Mouse (Mus musculus): ENCODE results near the gene Fgfr2. TPM values are rescaled to one million over a fixed set of nuclear protein-coding genes. Genes with fewer than 3 reads are reported as not detected.

The Fgfr2 gene
- polyA plus RNA-seq, 1 experiment from 2014 or later: 67.0 TPM

DNA sequence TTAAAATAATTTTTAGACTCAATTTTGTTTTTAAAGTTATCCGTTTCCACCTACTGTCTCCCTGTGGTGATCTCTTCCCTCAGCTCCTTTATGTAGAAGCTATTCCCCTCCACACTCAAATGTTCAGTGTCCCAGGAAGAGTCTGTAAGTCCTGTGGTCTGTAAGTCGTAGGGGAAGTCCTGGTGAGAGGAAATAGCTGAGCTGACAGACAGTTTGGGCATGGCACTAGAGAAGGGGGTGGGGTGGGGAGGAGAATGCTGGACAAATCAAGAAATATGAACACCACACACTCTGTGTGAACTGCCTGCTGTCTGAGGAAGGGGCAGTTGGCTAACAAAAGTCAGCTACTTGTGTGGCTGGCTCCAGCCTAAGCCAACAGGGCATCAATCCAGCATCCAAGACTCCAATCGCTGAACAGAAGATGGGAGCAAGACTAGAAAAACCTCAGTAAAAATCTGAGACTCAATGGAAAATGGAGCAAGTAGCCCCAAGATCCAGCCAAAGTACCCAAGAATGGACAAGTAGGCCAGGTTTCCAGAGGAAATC lies 75.0 kb downstream of the Fgfr2 start:
- H3K9ac ChIP-seq: no peak overlapping the region
- 66% methylated on average over 3 of the region's 3 CpGs for WGBS
- no peak overlapping the region for H3K27ac ChIP-seq
- no peak overlapping the region for H3K4me3 ChIP-seq (replicated peaks)
- no peak for ATAC-seq
- H3K36me3 ChIP-seq: 0 out of 2 replicates have a peak, but pooled peaks cover 3% of the 10 kb centered on the region
- H3K4me2 ChIP-seq (replicated peaks): no peak overlapping the region
- no peaks in the 10 kb centered on the region for H3K9me3 ChIP-seq
- H3K4me1 ChIP-seq (replicated peaks): peaks cover 61% of the 10 kb centered on the region
- H3K27me3 ChIP-seq (replicated peaks): no peaks in the 10 kb centered on the region

DNA sequence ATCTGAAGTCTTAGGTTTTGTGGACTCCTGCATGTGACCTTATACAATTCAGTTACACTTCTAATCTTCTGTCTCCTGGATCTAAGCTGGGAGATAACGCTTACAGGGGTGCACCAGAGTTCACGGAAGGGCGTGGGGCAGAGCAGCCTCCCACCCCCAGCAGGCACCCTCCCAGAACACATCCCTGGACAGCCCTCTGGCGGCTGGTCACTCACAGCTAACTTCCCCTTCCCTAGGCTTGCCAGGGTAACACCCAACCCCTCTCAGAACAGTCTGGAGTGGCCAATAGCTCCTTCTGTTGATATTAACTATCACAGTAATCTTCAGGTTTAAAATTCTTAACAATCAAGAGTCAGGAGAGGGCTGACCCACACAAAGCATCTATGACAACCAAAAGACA lies 75.9 kb downstream of the Fgfr2 start:
- H3K9me3 ChIP-seq: no peaks in the 10 kb centered on the region
- no peak overlapping the region for H3K27ac ChIP-seq
- peaks cover 62% of the 10 kb centered on the region for H3K4me1 ChIP-seq (replicated peaks)
- H3K27me3 ChIP-seq (replicated peaks): no peaks in the 10 kb centered on the region
- H3K9ac ChIP-seq: no peak overlapping the region
- ATAC-seq: 0 out of 2 replicates have a peak, but pooled peaks have one; percentile 23
- H3K4me2 ChIP-seq (replicated peaks): no peak overlapping the region
- 51% methylated on average over 4 of the region's 4 CpGs for WGBS
- no peak overlapping the region for H3K4me3 ChIP-seq (replicated peaks)
- H3K36me3 ChIP-seq: 0 out of 2 replicates have a peak, but pooled peaks cover 3% of the 10 kb centered on the region

DNA sequence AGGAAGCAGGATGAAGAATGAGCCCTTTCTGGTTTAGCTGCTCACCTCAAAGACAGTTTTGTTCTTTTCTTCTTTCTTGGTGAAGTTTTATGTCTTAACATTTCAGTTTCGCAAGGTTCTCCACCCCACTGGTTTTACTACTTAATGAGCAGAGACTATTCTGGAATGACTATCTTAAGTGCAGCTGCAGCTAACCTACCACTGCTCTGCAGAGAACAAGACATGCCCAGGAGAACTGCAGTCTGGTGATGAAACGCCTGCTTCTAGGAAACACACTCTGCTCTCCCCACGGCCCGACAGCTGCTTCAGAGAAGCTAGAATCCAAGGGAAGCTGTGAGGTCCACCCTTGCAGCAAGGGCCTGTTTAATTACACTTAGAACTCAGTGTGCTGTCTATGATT lies 78.4 kb downstream of the Fgfr2 start:
- H3K4me3 ChIP-seq (replicated peaks): no peak overlapping the region
- 33% methylated on average over 4 of the region's 4 CpGs for WGBS
- H3K27me3 ChIP-seq (replicated peaks): no peaks in the 10 kb centered on the region
- peaks cover 74% of the 10 kb centered on the region for H3K4me1 ChIP-seq (replicated peaks)
- no peak overlapping the region for H3K4me2 ChIP-seq (replicated peaks)
- H3K36me3 ChIP-seq: 0 out of 2 replicates have a peak, but pooled peaks cover 3% of the 10 kb centered on the region
- H3K27ac ChIP-seq: peak overlapping the region; percentile 67
- no peaks in the 10 kb centered on the region for H3K9me3 ChIP-seq
- no peak overlapping the region for H3K9ac ChIP-seq
- ATAC-seq: peak; percentile 54

DNA sequence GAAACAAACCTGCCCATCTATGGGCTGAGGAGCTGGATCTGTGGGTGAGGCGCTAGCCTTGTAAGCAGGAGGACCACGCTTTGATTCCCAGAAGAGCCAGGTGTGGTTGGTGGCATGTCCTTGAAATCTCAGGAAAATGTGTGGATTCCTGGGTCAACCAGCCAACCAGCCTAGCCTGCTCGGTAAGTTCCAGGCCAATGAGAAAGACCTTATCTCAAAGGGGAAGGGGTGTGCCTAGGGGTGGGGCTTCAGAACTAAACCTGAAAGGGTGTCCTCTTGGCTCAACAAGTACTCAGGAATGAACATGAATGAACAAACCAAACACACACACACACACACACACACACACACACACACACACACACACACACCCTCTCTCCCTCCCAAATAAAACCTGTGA lies 81.4 kb downstream of the Fgfr2 start:
- Histone ChIP-seq H3K36me3 (0 out of 2 replicates have a peak, but pooled peaks cover 3% of the 10 kb centered on the region), H3K27ac (peak overlapping the region; percentile 79), H3K9ac (no peak overlapping the region), H3K27me3 (replicated peaks) (no peaks in the 10 kb centered on the region), H3K4me1 (replicated peaks) (peaks cover 79% of the 10 kb centered on the region), H3K4me3 (replicated peaks) (no peak overlapping the region), H3K4me2 (replicated peaks) (0 out of 2 replicates have a peak overlapping the region, but pooled peaks have one; percentile 7), H3K9me3 (no peaks in the 10 kb centered on the region)
- peak; percentile 84 for ATAC-seq
- WGBS: 52% methylated on average over 3 of the region's 3 CpGs

DNA sequence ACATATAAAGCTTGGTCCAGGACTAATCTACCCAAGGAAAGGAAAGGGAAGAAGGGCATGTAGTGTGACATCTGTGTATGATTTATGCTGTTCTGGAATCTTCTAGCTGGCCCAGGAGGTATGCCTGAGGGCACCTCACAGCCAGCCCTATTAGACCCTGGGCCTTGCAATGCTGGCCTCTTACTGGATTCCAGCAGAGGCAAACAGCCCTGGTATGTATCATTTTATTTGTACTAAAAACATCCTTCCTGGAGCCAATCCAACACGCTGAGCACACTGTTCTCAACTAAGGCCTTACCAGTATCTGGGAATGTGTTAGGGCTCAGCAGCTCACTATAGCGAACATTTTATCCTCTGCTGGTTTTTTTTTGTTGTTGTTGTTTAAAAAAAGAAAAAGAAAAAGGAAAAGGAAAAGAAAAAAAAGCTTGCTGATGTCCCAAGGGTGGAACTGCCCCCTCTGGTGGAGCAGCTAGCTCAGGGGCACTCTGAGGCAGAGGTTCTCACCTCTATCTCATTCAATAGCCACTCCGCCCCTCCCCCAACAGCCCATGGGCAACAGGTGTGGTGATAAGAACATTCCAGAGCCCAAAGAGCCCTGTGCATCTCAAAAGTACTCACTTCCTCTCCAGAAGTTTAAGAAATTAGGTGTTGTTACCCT lies 82.3 kb downstream of the Fgfr2 start:
- no peak overlapping the region; the same call in 1 of the 2 replicates for H3K9ac ChIP-seq
- ATAC-seq: 0 out of 2 replicates have a peak, but pooled peaks have one; percentile 27

DNA sequence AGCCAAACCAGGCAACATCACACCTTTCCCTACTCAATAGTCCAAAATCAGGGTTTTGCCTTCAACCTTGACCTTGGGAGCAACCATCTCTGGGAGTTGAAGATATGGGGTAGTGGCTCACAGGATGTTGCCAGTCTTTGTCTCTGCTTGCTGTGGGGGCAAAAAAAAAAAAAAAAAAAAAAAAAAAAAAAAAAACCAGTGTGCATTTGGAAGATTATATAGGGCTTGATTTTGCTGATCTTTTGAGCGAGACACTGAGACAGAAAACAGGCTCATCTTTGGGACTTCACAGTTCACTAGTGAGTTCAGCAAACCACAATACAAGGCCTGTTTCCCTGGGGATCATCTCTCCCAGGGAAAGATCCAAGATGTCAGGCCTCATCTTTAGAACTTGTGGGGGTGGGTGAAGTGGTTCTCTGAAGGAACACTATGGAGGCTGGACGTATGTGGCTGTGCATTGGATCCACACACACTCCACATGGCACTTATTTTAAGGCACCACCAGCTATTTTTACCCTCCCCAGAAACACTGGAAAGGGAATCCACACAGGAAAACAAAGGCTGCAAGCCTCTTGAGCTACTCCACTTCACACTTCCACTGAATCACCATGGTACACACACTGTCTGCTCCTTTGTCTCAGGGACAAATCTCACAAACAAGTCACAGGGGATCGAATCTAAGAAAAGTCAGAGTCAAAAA lies 83.4 kb downstream of the Fgfr2 start:
- no peak overlapping the region for H3K9ac ChIP-seq
- H3K27ac ChIP-seq: peak overlapping the region; percentile 79; the same call in 1 of the 2 replicates
- no peaks in the 10 kb centered on the region for H3K27me3 ChIP-seq (replicated peaks)
- no peaks in the 10 kb centered on the region for H3K36me3 ChIP-seq
- peaks cover 73% of the 10 kb centered on the region for H3K4me1 ChIP-seq (replicated peaks)
- no peaks in the 10 kb centered on the region for H3K9me3 ChIP-seq
- ATAC-seq: no peak
- WGBS: 76% methylated on average over 3 of the region's 3 CpGs
- no peak overlapping the region for H3K4me3 ChIP-seq (replicated peaks)
- H3K4me2 ChIP-seq (replicated peaks): no peak overlapping the region

More for the DNA sequence above, 82.3 kb downstream of the Fgfr2 start:
- H3K4me1 ChIP-seq (replicated peaks): peaks cover 80% of the 10 kb centered on the region
- no peaks in the 10 kb centered on the region for H3K9me3 ChIP-seq
- WGBS: 45% methylated on average over 3 of the region's 3 CpGs
- H3K4me2 ChIP-seq (replicated peaks): 0 out of 2 replicates have a peak overlapping the region, but pooled peaks have one; percentile 7
- peak overlapping the region; percentile 79 for H3K27ac ChIP-seq
- 0 out of 2 replicates have a peak, but pooled peaks cover 3% of the 10 kb centered on the region for H3K36me3 ChIP-seq
- H3K27me3 ChIP-seq (replicated peaks): no peaks in the 10 kb centered on the region
- H3K4me3 ChIP-seq (replicated peaks): no peak overlapping the region

DNA sequence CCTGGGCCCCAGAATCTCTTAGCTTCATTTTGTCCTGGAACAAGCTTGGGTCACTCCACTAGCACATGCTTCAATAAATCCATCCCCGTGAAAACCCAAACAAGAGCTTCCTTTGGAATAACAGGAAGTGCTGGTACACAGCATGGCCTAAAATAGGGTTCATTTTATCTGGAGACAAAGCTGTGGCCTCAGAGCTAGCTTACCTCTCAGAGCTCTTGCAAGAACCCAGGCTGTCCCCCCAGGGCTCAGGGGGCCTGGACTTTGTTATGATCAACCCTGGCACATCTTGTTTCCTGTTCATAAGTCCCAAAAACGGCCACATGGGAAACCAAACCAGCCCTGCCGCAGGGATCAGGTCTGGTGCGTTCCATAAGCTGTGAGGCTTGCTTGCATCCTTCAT lies 85.5 kb downstream of the Fgfr2 start:
- Histone ChIP-seq H3K27ac (peak overlapping the region; percentile 66), H3K9ac (no peak overlapping the region), H3K36me3 (no peaks in the 10 kb centered on the region), H3K9me3 (no peaks in the 10 kb centered on the region), H3K27me3 (replicated peaks) (no peaks in the 10 kb centered on the region), H3K4me1 (replicated peaks) (peaks cover 78% of the 10 kb centered on the region), H3K4me3 (replicated peaks) (no peak overlapping the region), H3K4me2 (replicated peaks) (no peak overlapping the region; the same call in 1 of the 2 replicates)
- 29% methylated on average over 4 of the region's 4 CpGs for WGBS
- ATAC-seq: no peak

DNA sequence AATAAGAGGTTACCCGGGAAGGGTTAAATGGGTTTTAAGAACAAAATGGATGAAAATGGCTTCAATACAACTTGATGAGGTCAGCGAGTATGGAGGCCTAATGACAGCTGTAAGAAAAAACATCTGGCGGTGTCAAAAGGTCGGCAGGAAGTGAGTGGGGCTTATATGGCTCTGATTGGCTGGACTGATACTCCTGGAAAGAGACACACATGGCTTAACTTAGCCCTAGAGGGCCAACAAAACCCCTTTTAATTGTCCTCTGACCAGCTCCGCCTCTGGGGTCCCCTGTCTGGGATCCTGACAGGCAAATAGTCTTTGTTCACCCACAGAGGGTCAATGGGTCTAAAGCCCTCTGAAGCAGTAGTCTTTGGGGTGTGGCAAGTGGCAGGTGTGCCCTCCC lies 85.9 kb downstream of the Fgfr2 start:
- H3K36me3 ChIP-seq: no peaks in the 10 kb centered on the region
- no peaks in the 10 kb centered on the region for H3K27me3 ChIP-seq (replicated peaks)
- no peaks in the 10 kb centered on the region for H3K9me3 ChIP-seq
- no peak overlapping the region for H3K9ac ChIP-seq
- ATAC-seq: no peak
- H3K4me1 ChIP-seq (replicated peaks): peaks cover 74% of the 10 kb centered on the region
- WGBS: 47% methylated on average over 5 of the region's 5 CpGs
- no peak overlapping the region for H3K4me3 ChIP-seq (replicated peaks)
- H3K27ac ChIP-seq: peak overlapping the region; percentile 66
- H3K4me2 ChIP-seq (replicated peaks): no peak overlapping the region

DNA sequence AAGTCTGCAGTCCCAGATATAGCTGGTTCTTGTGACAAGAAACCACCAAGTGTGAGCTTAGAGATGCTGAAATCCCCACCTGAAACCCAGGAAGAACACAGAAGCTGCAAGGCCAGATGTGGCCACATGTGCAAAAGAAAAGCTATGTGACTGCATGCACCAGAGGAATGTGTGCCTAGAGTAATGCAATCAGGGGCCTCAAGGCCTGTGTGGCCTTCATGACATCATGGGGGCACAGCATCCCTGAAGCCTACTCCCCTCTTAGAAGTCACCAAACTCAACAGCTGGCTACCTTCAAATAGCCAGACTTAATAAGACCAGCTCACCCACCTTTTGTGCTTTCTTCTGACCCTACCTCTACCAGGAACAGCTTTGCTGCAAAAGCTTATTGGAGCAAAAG lies 87.2 kb downstream of the Fgfr2 start:
- H3K27ac ChIP-seq: no peak overlapping the region

DNA sequence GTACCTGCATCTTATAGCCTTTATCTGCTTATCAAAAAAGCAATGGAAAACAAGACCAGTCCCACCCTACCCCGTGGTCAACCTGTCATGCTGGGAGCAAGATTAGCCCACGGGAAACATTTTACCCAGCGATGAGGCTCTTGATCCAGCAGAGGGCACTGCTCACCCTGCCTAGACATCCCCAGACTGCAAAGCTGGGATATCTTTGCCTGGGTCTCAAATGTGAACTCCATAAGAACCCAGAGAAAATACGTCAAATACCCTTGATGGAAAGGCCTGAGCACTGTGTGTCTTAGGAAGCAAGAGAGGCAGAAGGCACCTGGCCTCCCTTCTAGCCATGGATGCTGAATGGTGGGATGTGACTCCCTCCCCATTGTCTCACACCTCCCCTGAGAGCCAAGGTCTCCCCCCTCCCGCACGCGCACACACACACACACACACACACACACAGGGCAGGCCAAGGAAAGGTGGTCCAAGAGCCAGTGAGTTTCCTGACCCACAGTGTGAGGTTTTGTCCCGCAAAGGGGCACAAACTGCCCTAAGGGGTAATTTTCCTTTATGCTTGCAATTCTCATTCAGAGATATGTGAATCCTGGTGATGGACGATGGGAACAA lies 90.5 kb downstream of the Fgfr2 start:
- 49% methylated on average over 9 of the region's 9 CpGs for WGBS
- H3K4me2 ChIP-seq (replicated peaks): no peak overlapping the region
- no peaks in the 10 kb centered on the region for H3K36me3 ChIP-seq
- peak; percentile 10; the same call in 1 of the 2 replicates for ATAC-seq
- no peaks in the 10 kb centered on the region for H3K9me3 ChIP-seq
- no peak overlapping the region for H3K4me3 ChIP-seq (replicated peaks)
- H3K4me1 ChIP-seq (replicated peaks): peaks cover 52% of the 10 kb centered on the region
- H3K9ac ChIP-seq: no peak overlapping the region
- H3K27ac ChIP-seq: peak overlapping the region; percentile 22; the same call in 1 of the 2 replicates
- H3K27me3 ChIP-seq (replicated peaks): no peaks in the 10 kb centered on the region

More for the DNA sequence above, 87.2 kb downstream of the Fgfr2 start:
- Histone ChIP-seq H3K9ac (peak overlapping the region; percentile 26; the same call in 1 of the 2 replicates), H3K4me1 (replicated peaks) (peaks cover 63% of the 10 kb centered on the region), H3K4me3 (replicated peaks) (no peak overlapping the region), H3K4me2 (replicated peaks) (no peak overlapping the region), H3K27me3 (replicated peaks) (no peaks in the 10 kb centered on the region), H3K36me3 (no peaks in the 10 kb centered on the region), H3K9me3 (no peaks in the 10 kb centered on the region)
- no peak for ATAC-seq

DNA sequence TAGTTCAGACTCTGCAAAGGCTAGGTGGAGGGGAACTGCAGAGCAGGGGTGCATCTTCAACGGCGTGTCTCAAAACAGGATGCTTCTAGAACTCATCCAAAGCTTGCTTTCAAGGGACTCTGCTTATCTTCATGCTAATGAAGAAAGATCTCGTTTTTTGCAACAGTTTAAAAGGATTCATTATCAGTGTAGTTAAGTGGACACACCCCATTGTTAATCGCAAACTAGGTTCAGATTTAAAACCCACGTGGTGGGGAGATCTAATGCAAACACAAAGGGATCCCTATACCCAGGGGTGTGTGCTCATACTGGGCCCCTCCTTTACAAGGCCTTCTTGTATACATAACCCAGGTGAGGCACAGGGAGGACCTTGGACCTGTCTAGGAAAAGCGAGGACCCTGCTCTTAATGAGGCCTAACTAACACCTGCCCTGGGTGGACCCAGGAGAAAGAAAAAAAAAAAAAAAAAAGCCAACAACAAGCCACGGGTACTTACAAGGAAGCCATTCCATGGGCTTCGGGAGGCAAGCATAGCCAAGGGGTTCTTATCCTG lies 93.6 kb downstream of the Fgfr2 start:
- Histone ChIP-seq H3K9me3 (no peaks in the 10 kb centered on the region), H3K4me2 (replicated peaks) (peak overlapping the region; percentile 34), H3K27ac (peak overlapping the region; percentile 62), H3K4me3 (replicated peaks) (no peak overlapping the region), H3K9ac (no peak overlapping the region), H3K4me1 (replicated peaks) (peaks cover 44% of the 10 kb centered on the region), H3K36me3 (no peaks in the 10 kb centered on the region), H3K27me3 (replicated peaks) (no peaks in the 10 kb centered on the region)
- WGBS: 50% methylated on average over 8 of the region's 8 CpGs
- peak; percentile 95 for ATAC-seq

DNA sequence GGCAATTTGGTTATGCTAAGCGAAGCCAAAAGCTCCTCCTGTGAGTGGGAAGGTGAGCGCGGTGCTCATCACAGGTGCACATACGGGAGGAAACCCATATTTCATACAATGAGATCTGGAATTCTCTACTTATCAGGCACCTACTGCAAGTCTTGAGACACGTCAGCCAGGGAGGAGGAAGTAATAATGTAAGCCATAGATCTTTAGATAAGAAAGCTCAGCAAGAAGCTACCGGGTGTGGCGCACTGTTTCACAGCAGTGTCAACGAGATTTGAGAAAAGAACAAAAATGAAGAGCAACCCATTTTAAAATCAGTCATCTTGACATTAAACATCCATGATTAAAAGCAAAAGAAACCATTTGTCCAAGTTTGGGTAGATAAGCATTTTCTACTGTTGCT lies 94.1 kb downstream of the Fgfr2 start:
- H3K27ac ChIP-seq: peak overlapping the region; percentile 62; the same call in 1 of the 2 replicates
- no peaks in the 10 kb centered on the region for H3K36me3 ChIP-seq
- no peak overlapping the region for H3K4me3 ChIP-seq (replicated peaks)
- no peaks in the 10 kb centered on the region for H3K27me3 ChIP-seq (replicated peaks)
- ATAC-seq: peak; percentile 53
- no peaks in the 10 kb centered on the region for H3K9me3 ChIP-seq
- H3K9ac ChIP-seq: no peak overlapping the region
- peak overlapping the region; percentile 34; the same call in 1 of the 2 replicates for H3K4me2 ChIP-seq (replicated peaks)
- peaks cover 39% of the 10 kb centered on the region for H3K4me1 ChIP-seq (replicated peaks)
- WGBS: 67% methylated on average over 8 of the region's 8 CpGs
